Mouse (Mus musculus): ENCODE measurements around the gene Prkg1.

DNA sequence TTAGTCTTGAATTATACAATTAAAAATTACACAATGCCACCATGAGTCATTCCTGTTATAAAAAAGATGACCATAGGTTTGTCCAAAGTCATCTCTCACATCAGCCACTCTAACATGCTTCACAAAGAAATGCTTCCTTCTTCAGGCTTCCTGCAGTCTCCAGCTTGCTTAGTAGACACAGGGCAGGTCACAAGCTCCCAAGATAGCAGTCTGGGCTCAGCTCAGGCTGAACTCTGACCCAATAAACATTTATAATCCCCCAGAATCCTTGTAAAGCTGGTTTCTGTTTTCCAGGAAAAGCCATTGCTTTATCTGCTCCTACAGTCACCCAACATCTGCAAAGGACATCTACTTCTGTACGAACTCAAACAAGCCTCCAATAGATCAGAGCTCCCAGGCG, 938.7 kb downstream of the Prkg1 start:
- no peak for TF ChIP-seq GATA1 (IDR thresholded peaks at IDR 0.05; ENCODE audit: borderline replicate concordance, low read length)
- TF ChIP-seq FLI1 (IDR thresholded peaks at IDR 0.05; ENCODE audit: low read length), result no peak
